Mouse (Mus musculus): ENCODE data around the gene Cxcr4. TPM values are rescaled to one million over a fixed set of nuclear protein-coding genes. Genes with fewer than 3 reads are reported as not detected.

Cxcr4 gene
- polyA plus RNA-seq, 1 experiment from 2014 or later: 5.6 TPM

GRCm38 (mm10) chr1:128592961-128593501 is 938 bp upstream of the Cxcr4 start:
- peak; percentile 67 for DNase-seq (ENCODE audit: low spot score)
- WGBS: 1% methylated on average over 24 of the region's 24 CpGs
- Histone ChIP-seq H3K27me3 (replicated peaks; ENCODE audit: control insufficient read depth, insufficient read depth, low read length) (0 out of 2 replicates have a peak, but pooled peaks cover 8% of the 10 kb centered on the region), H3K4me1 (replicated peaks; ENCODE audit: control insufficient read depth, insufficient read depth, low read length) (peaks cover 22% of the 10 kb centered on the region), H3K36me3 (ENCODE audit: control insufficient read depth, insufficient read depth, low read length) (peaks cover 4% of the 10 kb centered on the region; the same call in 1 of the 2 replicates), H3K27ac (ENCODE audit: low read depth) (no peak overlapping the region), H3K9ac (ENCODE audit: low read length) (peak overlapping the region; percentile 16; the same call in 1 of the 2 replicates), H3K4me3 (ENCODE audit: low read depth, low read length) (peak overlapping the region; percentile 62), H3K9me3 (ENCODE audit: control insufficient read depth, low read length) (no peaks in the 10 kb centered on the region), H3K4me2 (ENCODE audit: low read length) (peak overlapping the region; percentile 97)
- peak; percentile 41 for ATAC-seq (replicated peaks; ENCODE audit: low FRiP score, low TSS enrichment, low read depth)

GRCm38 (mm10) chr1:128591721-128592210 is 327 bp downstream of the Cxcr4 start:
- 0 out of 2 replicates have a peak, but pooled peaks cover 8% of the 10 kb centered on the region for H3K27me3 ChIP-seq (replicated peaks; ENCODE audit: control insufficient read depth, insufficient read depth, low read length)
- no peaks in the 10 kb centered on the region for H3K9me3 ChIP-seq (ENCODE audit: control insufficient read depth, low read length)
- H3K4me1 ChIP-seq (replicated peaks; ENCODE audit: control insufficient read depth, insufficient read depth, low read length): peaks cover 19% of the 10 kb centered on the region
- H3K4me3 ChIP-seq (ENCODE audit: low read depth, low read length): peak overlapping the region; percentile 62
- ATAC-seq (replicated peaks; ENCODE audit: low FRiP score, low TSS enrichment, low read depth): peak; percentile 14; the same call in 1 of the 2 replicates
- 0% methylated on average over 17 of the region's 20 CpGs for WGBS
- H3K4me2 ChIP-seq (ENCODE audit: low read length): peak overlapping the region; percentile 97
- peak overlapping the region; percentile 48 for H3K9ac ChIP-seq (ENCODE audit: low read length)
- DNase-seq (ENCODE audit: low spot score): no peak
- H3K36me3 ChIP-seq (ENCODE audit: control insufficient read depth, insufficient read depth, low read length): peaks cover 4% of the 10 kb centered on the region; the same call in 1 of the 2 replicates
- no peak overlapping the region; the same call in 1 of the 2 replicates for H3K27ac ChIP-seq (ENCODE audit: low read depth)

GRCm38 (mm10) chr1:128590816-128591720 is 1.0 kb downstream of the Cxcr4 start:
- peak overlapping the region; percentile 48 for H3K9ac ChIP-seq (ENCODE audit: low read length)
- no peak overlapping the region; the same call in 1 of the 2 replicates for H3K27ac ChIP-seq (ENCODE audit: low read depth)
- no peaks in the 10 kb centered on the region for H3K9me3 ChIP-seq (ENCODE audit: control insufficient read depth, low read length)
- DNase-seq (ENCODE audit: low spot score): peak; percentile 78
- H3K4me2 ChIP-seq (ENCODE audit: low read length): peak overlapping the region; percentile 97
- 0 out of 2 replicates have a peak, but pooled peaks cover 8% of the 10 kb centered on the region for H3K27me3 ChIP-seq (replicated peaks; ENCODE audit: control insufficient read depth, insufficient read depth, low read length)
- ATAC-seq (replicated peaks; ENCODE audit: low FRiP score, low TSS enrichment, low read depth): no peak
- peak overlapping the region; percentile 62 for H3K4me3 ChIP-seq (ENCODE audit: low read depth, low read length)
- peaks cover 4% of the 10 kb centered on the region; the same call in 1 of the 2 replicates for H3K36me3 ChIP-seq (ENCODE audit: control insufficient read depth, insufficient read depth, low read length)
- WGBS: under 1% methylated on average over 63 of the region's 63 CpGs
- H3K4me1 ChIP-seq (replicated peaks; ENCODE audit: control insufficient read depth, insufficient read depth, low read length): peaks cover 18% of the 10 kb centered on the region

GRCm38 (mm10) chr1:128590011-128590410 is 2.1 kb downstream of the Cxcr4 start:
- 14% methylated on average over 6 of the region's 6 CpGs for WGBS
- no peak overlapping the region for H3K9ac ChIP-seq (ENCODE audit: low read length)
- peak overlapping the region; percentile 97 for H3K4me2 ChIP-seq (ENCODE audit: low read length)
- 0 out of 2 replicates have a peak, but pooled peaks cover 8% of the 10 kb centered on the region for H3K27me3 ChIP-seq (replicated peaks; ENCODE audit: control insufficient read depth, insufficient read depth, low read length)
- no peaks in the 10 kb centered on the region for H3K9me3 ChIP-seq (ENCODE audit: control insufficient read depth, low read length)
- H3K4me3 ChIP-seq (ENCODE audit: low read depth, low read length): no peak overlapping the region
- no peak overlapping the region for H3K27ac ChIP-seq (ENCODE audit: low read depth)
- H3K36me3 ChIP-seq (ENCODE audit: control insufficient read depth, insufficient read depth, low read length): peaks cover 4% of the 10 kb centered on the region; the same call in 1 of the 2 replicates
- H3K4me1 ChIP-seq (replicated peaks; ENCODE audit: control insufficient read depth, insufficient read depth, low read length): peaks cover 11% of the 10 kb centered on the region
- no peak for DNase-seq (ENCODE audit: low spot score)
- ATAC-seq (replicated peaks; ENCODE audit: low FRiP score, low TSS enrichment, low read depth): no peak

GRCm38 (mm10) chr1:128589488-128589887 is 2.6 kb downstream of the Cxcr4 start:
- Histone ChIP-seq H3K9me3 (ENCODE audit: control insufficient read depth, low read length) (no peaks in the 10 kb centered on the region), H3K27ac (ENCODE audit: low read depth) (no peak overlapping the region), H3K9ac (ENCODE audit: low read length) (no peak overlapping the region), H3K4me2 (ENCODE audit: low read length) (no peak overlapping the region), H3K4me1 (replicated peaks; ENCODE audit: control insufficient read depth, insufficient read depth, low read length) (peaks cover 11% of the 10 kb centered on the region), H3K27me3 (replicated peaks; ENCODE audit: control insufficient read depth, insufficient read depth, low read length) (0 out of 2 replicates have a peak, but pooled peaks cover 8% of the 10 kb centered on the region), H3K36me3 (ENCODE audit: control insufficient read depth, insufficient read depth, low read length) (peaks cover 4% of the 10 kb centered on the region; the same call in 1 of the 2 replicates), H3K4me3 (ENCODE audit: low read depth, low read length) (no peak overlapping the region)
- ATAC-seq (replicated peaks; ENCODE audit: low FRiP score, low TSS enrichment, low read depth) (no peak), DNase-seq (ENCODE audit: low spot score) (no peak)
- 89% methylated on average over 9 of the region's 9 CpGs for WGBS

GRCm38 (mm10) chr1:128588337-128588736 is 3.8 kb downstream of the Cxcr4 start:
- 71% methylated on average over 2 of the region's 2 CpGs for WGBS
- Histone ChIP-seq H3K36me3 (ENCODE audit: control insufficient read depth, insufficient read depth, low read length) (peaks cover 4% of the 10 kb centered on the region; the same call in 1 of the 2 replicates), H3K4me3 (ENCODE audit: low read depth, low read length) (no peak overlapping the region), H3K9ac (ENCODE audit: low read length) (no peak overlapping the region), H3K27me3 (replicated peaks; ENCODE audit: control insufficient read depth, insufficient read depth, low read length) (0 out of 2 replicates have a peak, but pooled peaks cover 8% of the 10 kb centered on the region), H3K27ac (ENCODE audit: low read depth) (no peak overlapping the region), H3K9me3 (ENCODE audit: control insufficient read depth, low read length) (no peaks in the 10 kb centered on the region), H3K4me2 (ENCODE audit: low read length) (no peak overlapping the region), H3K4me1 (replicated peaks; ENCODE audit: control insufficient read depth, insufficient read depth, low read length) (peaks cover 8% of the 10 kb centered on the region)
- ATAC-seq (replicated peaks; ENCODE audit: low FRiP score, low TSS enrichment, low read depth) (no peak), DNase-seq (ENCODE audit: low spot score) (no peak)

GRCm38 (mm10) chr1:128586928-128587780 is 4.9 kb downstream of the Cxcr4 start:
- WGBS: 77% methylated on average over 8 of the region's 8 CpGs

More at GRCm38 (mm10) chr1:128586928-128587780, 4.9 kb downstream of the Cxcr4 start:
- ATAC-seq (replicated peaks; ENCODE audit: low FRiP score, low TSS enrichment, low read depth) (no peak), DNase-seq (ENCODE audit: low spot score) (no peak)
- 0 out of 2 replicates have a peak, but pooled peaks cover 8% of the 10 kb centered on the region for H3K27me3 ChIP-seq (replicated peaks; ENCODE audit: control insufficient read depth, insufficient read depth, low read length)
- no peak overlapping the region for H3K4me2 ChIP-seq (ENCODE audit: low read length)
- no peak overlapping the region for H3K27ac ChIP-seq (ENCODE audit: low read depth)
- H3K9me3 ChIP-seq (ENCODE audit: control insufficient read depth, low read length): no peaks in the 10 kb centered on the region
- H3K4me3 ChIP-seq (ENCODE audit: low read depth, low read length): no peak overlapping the region
- H3K4me1 ChIP-seq (replicated peaks; ENCODE audit: control insufficient read depth, insufficient read depth, low read length): no peaks in the 10 kb centered on the region
- no peak overlapping the region for H3K9ac ChIP-seq (ENCODE audit: low read length)
- peaks cover 4% of the 10 kb centered on the region; the same call in 1 of the 2 replicates for H3K36me3 ChIP-seq (ENCODE audit: control insufficient read depth, insufficient read depth, low read length)
